Mouse (Mus musculus) inflammation-experienced regulatory T-cells, adult 6 months (primary cell): ENCODE results near the gene Scn5a. TPM values are rescaled to one million over a fixed set of nuclear protein-coding genes. Genes with fewer than 3 reads are reported as not detected.
A peak's percentile ranks its signal among the peaks of the same experiment; 100 is the strongest.

Source experiments
- ATAC-seq: one replicate; pipeline ENCODE4 v1.8.0; 2017
- polyA plus RNA-seq, 3 experiments: library from polyadenylated mRNA; unstranded; fragments of 100-300 nt; shearing (Covaris generic); gene quantifications; one replicate each; pipeline ENCODE4 v1.2.1; 2017

The Scn5a gene
- polyA plus RNA-seq, result not detected

DNA sequence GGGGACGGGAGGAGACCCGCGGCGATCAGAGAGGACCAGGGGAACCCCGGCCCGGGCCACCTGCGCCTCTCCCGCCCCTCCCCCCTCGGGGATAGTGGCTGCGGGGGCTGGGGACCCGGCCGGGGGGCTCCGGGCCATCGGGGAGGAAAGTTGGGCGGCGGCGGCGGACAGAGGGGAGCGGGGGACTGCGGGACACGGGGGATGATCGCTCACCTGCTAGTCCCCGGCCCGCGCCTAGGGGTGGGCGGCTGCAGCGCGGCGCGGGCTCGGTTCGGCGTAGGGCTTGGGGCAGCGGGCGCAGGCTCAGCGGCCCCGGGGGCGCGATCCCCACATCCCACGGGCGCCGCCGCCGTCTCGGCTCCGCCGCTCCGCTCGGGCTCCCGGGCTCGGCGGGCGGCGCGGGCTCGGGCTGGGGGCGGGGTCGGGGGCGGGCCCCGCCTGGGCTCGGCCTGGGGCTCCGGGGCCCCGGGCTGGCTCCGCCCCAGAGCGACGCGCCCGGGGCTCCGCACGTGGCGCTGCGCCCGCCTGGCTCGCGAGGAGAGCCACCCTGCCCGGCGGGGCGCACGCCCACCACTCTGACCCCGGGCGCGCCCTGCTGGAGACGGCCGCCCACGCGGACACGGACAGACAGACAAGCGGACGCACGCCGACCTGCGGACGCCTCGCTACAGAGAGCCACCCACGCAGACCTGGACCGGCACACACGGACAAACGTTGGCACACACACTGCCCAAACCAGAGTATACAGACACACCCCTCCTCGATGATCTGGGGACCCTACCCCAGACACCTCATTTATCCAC lies at the start of gene Scn5a:
Gene Scn5a, minus strand, starts transcription at position 381 of the 803 bp plus-strand sequence.
- no peak for ATAC-seq

DNA sequence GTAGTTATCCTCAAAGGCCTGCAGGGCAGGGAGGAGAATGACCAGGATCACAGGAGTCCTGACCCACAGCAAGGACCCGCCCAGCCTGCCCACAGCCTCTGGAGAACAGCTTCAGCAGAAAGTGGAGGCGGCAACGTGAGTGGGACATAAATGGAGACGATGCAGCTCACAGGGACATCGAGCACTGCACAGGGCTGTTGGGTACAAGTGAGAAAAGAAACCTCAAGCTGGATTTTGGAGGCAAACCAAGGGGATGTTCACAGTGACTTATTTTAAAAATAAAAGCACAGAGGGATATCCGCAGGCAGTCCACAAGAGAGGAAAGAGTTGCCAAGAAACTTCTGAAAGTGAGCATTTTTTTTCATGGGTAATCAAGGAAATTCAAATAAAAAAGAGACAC lies 48.4 kb upstream of the Scn5a start:
- no peak for ATAC-seq

GRCm38 (mm10) chr9:119624151-119624550 lies 45.3 kb upstream of the Scn5a start:
- ATAC-seq, result no peak

DNA sequence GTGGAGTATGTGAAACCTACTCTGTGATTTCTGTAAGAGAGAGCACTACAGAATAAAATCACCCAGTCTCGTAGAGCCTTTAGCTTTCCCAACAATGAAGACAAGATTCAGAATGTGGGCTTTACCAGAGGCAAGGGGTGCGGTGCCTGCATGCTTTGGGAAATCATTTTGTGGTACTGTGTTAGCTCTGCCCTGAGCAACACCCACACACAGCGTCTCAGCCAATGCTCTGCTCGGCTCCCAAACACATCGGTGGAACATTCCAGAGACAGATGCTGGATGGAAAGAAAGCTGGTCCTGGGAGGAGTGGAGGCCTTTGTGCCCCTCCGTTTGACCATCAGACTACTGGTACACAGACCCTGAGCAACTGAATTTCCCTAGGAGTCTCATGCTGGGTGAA lies 36.0 kb upstream of the Scn5a start:
- ATAC-seq, result no peak

- no peak for ATAC-seq
These were observed 31.8 kb upstream of the Scn5a start for GRCm38 (mm10) chr9:119610563-119611166.

GRCm38 (mm10) chr9:119606906-119607305 lies 28.1 kb upstream of the Scn5a start:
- no peak for ATAC-seq

GRCm38 (mm10) chr9:119604607-119605006 lies 25.8 kb upstream of the Scn5a start:
- ATAC-seq, result no peak

- ATAC-seq, result no peak
These were observed 19.7 kb upstream of the Scn5a start for GRCm38 (mm10) chr9:119598501-119598900.

DNA sequence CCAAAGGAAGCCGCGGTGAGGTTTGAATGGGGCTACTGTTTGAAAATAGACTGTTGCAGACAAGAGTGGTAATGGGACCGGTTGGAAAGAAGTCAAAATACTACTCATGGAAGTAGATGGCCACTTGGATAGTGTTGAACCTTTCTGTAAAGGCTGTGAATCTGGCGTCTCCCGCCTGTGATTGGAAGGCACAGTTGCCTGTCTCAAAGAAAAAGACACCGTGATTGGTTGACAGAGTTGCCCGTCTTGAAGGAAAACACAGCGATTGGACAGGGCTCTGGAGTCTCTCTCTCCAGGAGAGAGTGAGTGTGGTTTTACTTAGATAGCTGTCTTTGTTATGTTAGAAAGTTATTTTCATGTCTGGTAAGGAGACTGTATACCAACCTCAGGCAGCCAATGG lies 18.5 kb upstream of the Scn5a start:
- ATAC-seq, result no peak

DNA sequence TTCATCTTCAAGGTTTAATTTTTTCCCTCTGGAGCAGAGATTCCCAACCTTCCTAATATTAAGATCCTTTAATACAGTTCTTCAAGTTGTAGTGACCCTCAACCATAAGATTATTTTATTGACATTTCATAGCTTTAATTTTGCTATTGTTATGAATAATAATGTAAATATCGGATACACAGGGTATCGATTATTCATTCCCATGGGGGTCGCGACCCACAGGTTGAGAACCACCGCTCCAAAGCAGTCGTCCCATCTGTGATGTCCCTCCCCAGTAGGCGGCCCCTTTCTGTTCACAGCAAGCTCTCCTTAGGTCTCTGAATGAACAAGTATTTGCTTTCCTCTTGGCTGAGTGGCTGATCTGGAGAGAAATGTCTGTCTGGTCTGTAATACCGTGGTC lies 10.8 kb upstream of the Scn5a start:
- no peak for ATAC-seq

DNA sequence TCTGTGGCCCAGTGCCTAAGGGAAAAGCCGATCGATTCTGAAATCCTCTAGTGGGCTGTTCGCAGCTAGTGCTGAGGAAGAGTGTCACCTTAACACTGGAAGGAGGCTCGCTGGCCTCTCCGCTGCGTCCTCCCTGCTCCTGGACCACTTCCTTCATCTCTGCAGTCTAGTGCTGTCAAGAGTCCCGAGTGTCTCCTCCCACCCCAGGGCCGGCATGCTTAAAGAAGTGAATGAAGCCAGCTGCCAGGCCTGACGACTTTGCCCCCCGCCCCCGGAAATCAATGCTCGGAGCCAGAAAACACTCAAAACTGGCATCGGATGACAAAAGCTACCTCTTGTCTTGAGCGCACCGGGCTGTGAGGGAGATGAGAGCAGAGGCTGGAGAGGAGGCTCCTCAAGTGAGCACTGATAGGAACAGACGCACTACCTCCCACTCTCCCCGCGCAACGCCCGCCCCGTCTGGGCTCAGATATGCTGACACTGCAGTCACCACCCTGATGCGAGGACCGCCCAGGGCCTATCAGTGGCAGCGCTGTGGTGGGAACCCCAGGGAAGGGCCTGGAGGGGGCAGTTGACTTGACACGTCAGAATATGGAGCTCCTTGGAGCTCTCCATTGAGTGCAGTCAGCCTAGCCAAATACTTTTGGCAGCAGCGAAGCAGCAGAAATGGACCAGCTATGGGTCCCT lies 10.1 kb upstream of the Scn5a start:
- ATAC-seq, result no peak

DNA sequence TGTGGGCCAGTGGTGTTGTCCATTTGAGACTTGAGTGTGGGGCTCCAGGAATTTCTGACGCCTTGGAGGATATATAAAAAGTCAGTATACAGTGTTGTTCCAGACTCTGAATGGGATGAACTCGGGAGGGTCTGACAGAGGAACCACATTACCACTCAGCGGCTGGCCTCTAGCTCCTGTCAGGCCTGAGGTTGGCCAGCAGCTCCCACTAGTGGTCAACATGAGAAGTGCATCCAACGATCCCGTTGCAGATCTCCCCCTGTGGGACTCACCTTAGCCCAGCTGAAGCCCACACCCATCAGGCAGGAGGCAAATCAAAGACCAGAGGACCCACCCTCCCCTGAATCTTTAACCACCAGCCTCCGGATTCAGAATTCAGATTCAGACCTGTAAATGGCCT lies 1.9 kb upstream of the Scn5a start:
- peak; percentile 46 for ATAC-seq

- no peak for ATAC-seq
These were observed 1.4 kb upstream of the Scn5a start for GRCm38 (mm10) chr9:119580187-119580586.

GRCm38 (mm10) chr9:119578311-119578635 lies 543 bp downstream of the Scn5a start:
- no peak for ATAC-seq

DNA sequence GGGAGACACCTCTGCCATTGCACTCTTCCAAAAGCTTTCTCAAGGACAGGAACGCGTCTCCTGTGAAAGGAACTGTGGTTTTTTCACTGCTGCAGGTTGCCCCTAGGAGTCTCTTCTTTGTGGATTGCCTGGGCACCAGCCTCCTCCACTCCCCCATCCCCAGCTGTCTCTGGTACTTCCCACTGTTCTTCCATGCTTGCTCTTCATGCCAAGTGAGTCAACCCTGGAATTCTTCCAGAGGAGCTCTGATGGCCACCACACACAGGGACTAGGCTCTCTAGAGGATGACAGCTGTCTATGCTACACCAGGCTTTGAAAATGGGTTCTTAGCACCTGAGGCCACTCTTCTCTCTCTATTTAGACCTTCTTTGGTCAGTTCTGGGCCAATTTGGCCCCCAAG lies 1.8 kb downstream of the Scn5a start:
- no peak for ATAC-seq

DNA sequence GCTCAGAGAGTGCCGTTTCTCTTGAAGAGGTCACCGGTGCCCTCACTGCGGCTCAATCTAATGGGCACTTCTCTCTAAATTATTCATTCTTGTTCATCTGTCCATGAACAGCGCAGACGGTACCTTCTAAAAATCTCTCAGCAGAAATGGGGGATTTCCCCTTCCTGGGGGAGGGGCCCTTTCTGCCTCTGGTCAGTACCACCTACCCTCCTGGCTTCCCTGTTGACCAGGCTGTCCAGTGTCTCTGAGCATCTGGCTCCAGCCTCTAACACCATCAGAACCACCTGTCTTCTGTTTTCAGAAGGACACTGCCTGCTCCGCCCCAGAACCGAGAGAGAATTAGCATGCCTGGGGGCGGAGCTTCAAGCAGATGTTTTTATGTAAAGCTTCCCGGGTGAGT lies 3.1 kb downstream of the Scn5a start:
- ATAC-seq, result no peak

GRCm38 (mm10) chr9:119574366-119574765 lies 4.5 kb downstream of the Scn5a start:
- ATAC-seq, result no peak

DNA sequence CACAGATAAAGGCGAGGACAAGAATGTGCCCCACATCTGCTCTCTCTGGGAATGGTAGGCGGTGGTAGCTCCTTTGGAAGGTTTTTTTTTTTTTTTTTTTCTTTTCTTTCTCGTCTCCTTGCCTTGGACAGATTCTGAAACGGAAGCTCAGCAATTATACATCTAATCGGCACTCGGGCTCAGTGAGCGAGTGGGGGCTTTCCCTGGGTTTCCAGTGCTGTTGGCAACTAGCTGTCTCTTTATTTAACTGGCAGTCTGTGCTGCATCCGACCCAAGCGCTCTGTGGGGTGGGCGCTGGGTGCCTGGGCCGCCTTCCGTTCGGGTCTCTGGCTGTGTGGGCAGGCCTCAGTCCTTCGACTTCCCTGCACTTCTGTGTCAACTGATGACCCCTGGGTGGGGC lies 5.8 kb downstream of the Scn5a start:
- no peak for ATAC-seq

GRCm38 (mm10) chr9:119571411-119571888 lies 7.4 kb downstream of the Scn5a start:
- ATAC-seq, result no peak

DNA sequence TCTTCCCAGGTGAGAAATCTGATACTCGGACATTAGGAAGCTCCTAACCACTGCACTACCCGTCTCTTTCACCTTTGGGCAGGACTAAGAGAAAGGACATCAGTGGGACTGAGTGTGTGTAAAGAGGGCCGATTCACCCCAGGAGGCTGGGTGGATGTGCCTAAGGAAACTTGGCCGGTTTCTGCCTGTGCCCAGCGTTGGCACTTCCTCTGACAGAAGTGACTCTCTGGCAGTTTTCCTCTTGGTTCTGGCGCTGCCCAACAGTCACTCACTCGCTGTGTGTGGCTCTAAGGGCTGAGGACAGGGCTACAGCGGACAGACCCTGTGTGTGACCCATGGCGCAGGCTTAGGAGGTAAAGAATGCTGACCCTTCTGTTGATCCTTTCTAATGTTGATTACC lies 8.2 kb downstream of the Scn5a start:
- ATAC-seq, result no peak

GRCm38 (mm10) chr9:119568732-119569131 lies 10.1 kb downstream of the Scn5a start:
- no peak for ATAC-seq

- no peak for ATAC-seq
These were observed 11.0 kb downstream of the Scn5a start for GRCm38 (mm10) chr9:119567800-119568199.

DNA sequence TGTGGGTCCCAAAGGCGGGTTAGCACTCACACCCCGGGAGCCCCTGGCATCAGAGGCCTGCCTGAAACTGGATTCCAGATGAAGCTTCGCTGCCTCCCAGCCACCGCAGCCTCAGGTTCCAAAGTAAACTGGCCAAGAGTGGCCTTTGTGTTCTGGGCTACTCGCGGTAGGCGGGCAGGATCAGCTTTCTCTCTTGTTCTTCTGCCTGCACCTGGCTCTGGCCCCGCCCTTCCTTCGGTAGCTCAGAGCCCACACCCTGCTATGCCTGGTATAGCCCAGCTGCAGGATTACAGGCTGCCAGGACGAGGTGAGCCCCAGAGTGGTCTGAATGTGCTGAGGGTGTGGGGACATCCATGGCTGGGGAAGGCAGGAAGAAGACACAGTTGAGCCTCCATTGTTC lies 12.6 kb downstream of the Scn5a start:
- ATAC-seq, result no peak

- ATAC-seq, result no peak
These were observed 14.0 kb downstream of the Scn5a start for GRCm38 (mm10) chr9:119564803-119565202.
